Mouse (Mus musculus): ENCODE results near the gene Vstm4. TPM values are rescaled to one million over a fixed set of nuclear protein-coding genes. Genes with fewer than 3 reads are reported as not detected.

The Vstm4 gene
- total RNA-seq, 2 experiments from 2014 or later, result 4.5 to 5.0 TPM

- DNase-seq, result no peak
- intact Hi-C loops (cut with DNase I), result no loop called here
These were observed 2.5 kb downstream of the Vstm4 start for GRCm38 (mm10) chr14:32858941-32859510.

GRCm38 (mm10) chr14:32859831-32860569, 3.4 kb downstream of the Vstm4 start:
- intact Hi-C loops (cut with DNase I), result no loop called here
- DNase-seq, result no peak

- DNase-seq, result peak; percentile 68
- intact Hi-C loops (cut with DNase I), result no loop called here
These were observed 4.6 kb downstream of the Vstm4 start for GRCm38 (mm10) chr14:32861149-32861581.

GRCm38 (mm10) chr14:32861656-32862055, 5.1 kb downstream of the Vstm4 start:
- no peak for DNase-seq
- intact Hi-C loops (cut with DNase I), result no loop called here

GRCm38 (mm10) chr14:32865331-32865730, 8.8 kb downstream of the Vstm4 start:
- DNase-seq, result no peak
- intact Hi-C loops (cut with DNase I), result no loop called here

GRCm38 (mm10) chr14:32871963-32872362, 15.4 kb downstream of the Vstm4 start:
- intact Hi-C loops (cut with DNase I), result no loop called here

GRCm38 (mm10) chr14:32877549-32877948, 21.0 kb downstream of the Vstm4 start:
- no peak for DNase-seq
- intact Hi-C loops (cut with DNase I), result no loop called here

More at GRCm38 (mm10) chr14:32871963-32872362, 15.4 kb downstream of the Vstm4 start:
- no peak for DNase-seq

- no peak for DNase-seq
- intact Hi-C loops (cut with DNase I), result no loop called here
These were observed 23.8 kb downstream of the Vstm4 start for GRCm38 (mm10) chr14:32880332-32880731.

- intact Hi-C loops (cut with DNase I), result no loop called here
- DNase-seq, result no peak
These were observed 25.1 kb downstream of the Vstm4 start for GRCm38 (mm10) chr14:32881693-32882092.

GRCm38 (mm10) chr14:32888876-32889674, 32.5 kb downstream of the Vstm4 start:
- DNase-seq, result peak; percentile 71
- intact Hi-C loops (cut with DNase I), result no loop called here

GRCm38 (mm10) chr14:32894341-32894853, 37.8 kb downstream of the Vstm4 start:
- peak; percentile 71 for DNase-seq
- intact Hi-C loops (cut with DNase I), result no loop called here

GRCm38 (mm10) chr14:32894878-32895277, 38.3 kb downstream of the Vstm4 start:
- DNase-seq, result no peak
- intact Hi-C loops (cut with DNase I), result no loop called here

- DNase-seq, result peak; percentile 74
- intact Hi-C loops (cut with DNase I), result no loop called here
These were observed 40.3 kb downstream of the Vstm4 start for GRCm38 (mm10) chr14:32896896-32897295.

- intact Hi-C loops (cut with DNase I), result no loop called here
- no peak for DNase-seq
These were observed 46.6 kb downstream of the Vstm4 start for GRCm38 (mm10) chr14:32903203-32903602.

- peak; percentile 29 for DNase-seq
- intact Hi-C loops (cut with DNase I), result no loop called here
These were observed 50.0 kb downstream of the Vstm4 start for GRCm38 (mm10) chr14:32906545-32906944.

- intact Hi-C loops (cut with DNase I), result no loop called here
- DNase-seq, result no peak
These were observed 52.6 kb downstream of the Vstm4 start for GRCm38 (mm10) chr14:32909112-32909511.

GRCm38 (mm10) chr14:32911187-32911586, 54.6 kb downstream of the Vstm4 start:
- no peak for DNase-seq
- intact Hi-C loops (cut with DNase I), result no loop called here

GRCm38 (mm10) chr14:32915360-32915759, 58.8 kb downstream of the Vstm4 start:
- no peak for DNase-seq
- intact Hi-C loops (cut with DNase I), result no loop called here

GRCm38 (mm10) chr14:32917919-32918318, 61.4 kb downstream of the Vstm4 start:
- no peak for DNase-seq
- intact Hi-C loops (cut with DNase I), result no loop called here

- intact Hi-C loops (cut with DNase I), result no loop called here
These were observed 67.3 kb downstream of the Vstm4 start for GRCm38 (mm10) chr14:32923871-32924270.

GRCm38 (mm10) chr14:32931709-32932108, 75.2 kb downstream of the Vstm4 start:
- no peak for DNase-seq
- intact Hi-C loops (cut with DNase I), result no loop called here

More at GRCm38 (mm10) chr14:32923871-32924270, 67.3 kb downstream of the Vstm4 start:
- DNase-seq, result no peak

Data from left cerebral cortex, postnatal 4 days (tissue).